Mouse (Mus musculus) cerebellum, adult 9-10 months (tissue): ENCODE measurements at regions not wholly inside any gene's neighbourhood (a gene's known extent, or its start where the extent isn't known, plus 50 kb on each side); places are given as distances from the start of the nearest gene placed in this dataset.

Experiments
- DNase-seq: peaks from one replicate; pipeline ENCODE4 v3.0.0; 2022

DNA sequence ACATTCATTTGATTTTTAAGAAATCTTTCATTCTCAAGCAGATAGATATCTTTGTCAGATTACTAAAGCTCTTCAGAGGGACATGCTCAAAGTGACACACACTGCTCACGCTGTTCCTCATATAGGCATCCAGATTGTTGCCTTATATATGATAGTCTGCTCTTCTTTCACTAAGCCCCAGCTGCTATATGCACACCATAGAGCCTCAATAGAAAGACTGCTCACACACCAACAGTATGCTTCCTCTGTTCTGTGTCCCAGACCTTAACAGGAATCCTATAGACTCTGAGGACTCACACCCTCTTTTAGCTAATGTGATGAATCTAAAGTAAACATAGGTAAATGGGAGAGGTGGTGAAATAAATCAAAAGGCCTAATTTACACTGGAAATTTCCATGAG lies 561.8 kb downstream of the Smarca1 start:
- DNase-seq, result no peak

- DNase-seq, result peak; percentile 9
Measured at GRCm38 (mm10) chrX:47328817-47329216, 564.0 kb downstream of the Smarca1 start.

- DNase-seq, result no peak
Measured at GRCm38 (mm10) chrX:47315810-47316209, 577.0 kb downstream of the Smarca1 start.

GRCm38 (mm10) chrX:47307140-47307539 lies 585.6 kb downstream of the Smarca1 start:
- no peak for DNase-seq

- no peak for DNase-seq
Measured at GRCm38 (mm10) chrX:47303547-47303946, 589.2 kb downstream of the Smarca1 start.

DNA sequence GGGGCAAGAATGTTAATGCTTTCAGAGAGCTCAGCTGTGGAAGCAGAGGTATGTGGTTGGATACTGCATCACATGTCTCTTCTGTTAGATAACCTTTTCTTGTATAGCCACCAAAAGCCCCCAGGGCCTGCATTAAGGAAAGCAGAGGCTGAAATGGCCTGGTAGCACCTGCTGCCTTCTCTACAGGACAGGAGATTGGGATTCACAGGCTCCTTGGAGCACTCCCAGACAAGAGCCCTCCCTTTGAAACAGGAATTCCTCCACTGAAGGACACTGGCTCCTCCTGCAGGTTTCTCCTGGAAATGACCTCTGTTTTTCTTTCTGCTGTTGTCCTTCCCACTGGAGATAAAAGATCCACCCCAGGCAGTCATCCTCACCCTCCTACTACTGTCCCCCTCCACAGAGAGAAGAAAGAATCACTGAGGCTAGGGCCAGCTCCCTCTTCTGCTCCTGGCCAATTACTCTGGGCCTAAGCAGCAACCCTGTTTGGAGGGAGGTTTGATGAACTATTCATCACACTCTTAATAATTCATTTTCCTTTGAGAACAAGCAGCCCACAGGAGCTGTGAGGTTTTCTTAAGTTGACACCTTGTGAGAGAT lies 600.1 kb downstream of the Smarca1 start:
- DNase-seq, result peak; percentile 2
